Mouse (Mus musculus) small intestine, adult 2 months (tissue): ENCODE measurements around the gene Ndufb5.
"Not testable (repeated sequence)": the region's sequence is repeated elsewhere in the genome, so short reads cannot be mapped to it uniquely, and the experiment has no call there.

ENCODE experiments used
- CTCF ChIP-seq: fragments of 200-500 bp; IDR thresholded peaks from 2 replicates; pipeline ENCODE4 v1.5.1; 2012; ENCODE audit warnings: low read depth, mild to moderate bottlenecking, control low read depth, inconsistent platforms, low read length, moderate library complexity, mixed read lengths; ENCODE audit not compliant: insufficient replicate concordance, insufficient read length; ENCODE audit errors: extremely low read depth
- POLR2A ChIP-seq: fragments of 200-500 bp; IDR thresholded peaks from 2 replicates; pipeline ENCODE4 v1.6.1; 2012; ENCODE audit warnings: low read depth, mild to moderate bottlenecking, control low read depth, inconsistent platforms, low read length, moderate library complexity

DNA sequence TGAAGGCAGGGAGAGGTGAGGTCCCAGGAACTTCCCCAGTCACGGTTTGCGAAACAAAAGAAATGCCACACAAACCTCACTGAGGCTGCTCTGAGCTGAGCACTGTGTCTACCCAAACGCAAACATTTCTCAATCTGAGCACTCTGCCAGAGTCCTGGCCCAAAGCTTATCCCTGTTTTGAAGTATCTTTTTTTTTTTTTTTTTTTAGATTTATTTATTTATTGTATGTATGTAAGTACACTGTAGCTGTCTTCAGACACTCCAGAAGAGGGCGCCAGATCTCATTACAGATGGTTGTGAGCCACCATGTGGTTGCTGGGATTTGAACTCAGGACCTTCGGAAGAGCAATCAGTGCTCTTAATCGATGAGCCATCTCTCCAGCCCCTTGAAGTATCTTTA lies 32.8 kb upstream of the Ndufb5 start:
- TF ChIP-seq POLR2A, CTCF: not testable (repeated sequence)
